Mouse (Mus musculus): ENCODE results near the gene Tpst1.
A peak's percentile ranks its signal among the peaks of the same experiment; 100 is the strongest.

The Tpst1 gene

DNA sequence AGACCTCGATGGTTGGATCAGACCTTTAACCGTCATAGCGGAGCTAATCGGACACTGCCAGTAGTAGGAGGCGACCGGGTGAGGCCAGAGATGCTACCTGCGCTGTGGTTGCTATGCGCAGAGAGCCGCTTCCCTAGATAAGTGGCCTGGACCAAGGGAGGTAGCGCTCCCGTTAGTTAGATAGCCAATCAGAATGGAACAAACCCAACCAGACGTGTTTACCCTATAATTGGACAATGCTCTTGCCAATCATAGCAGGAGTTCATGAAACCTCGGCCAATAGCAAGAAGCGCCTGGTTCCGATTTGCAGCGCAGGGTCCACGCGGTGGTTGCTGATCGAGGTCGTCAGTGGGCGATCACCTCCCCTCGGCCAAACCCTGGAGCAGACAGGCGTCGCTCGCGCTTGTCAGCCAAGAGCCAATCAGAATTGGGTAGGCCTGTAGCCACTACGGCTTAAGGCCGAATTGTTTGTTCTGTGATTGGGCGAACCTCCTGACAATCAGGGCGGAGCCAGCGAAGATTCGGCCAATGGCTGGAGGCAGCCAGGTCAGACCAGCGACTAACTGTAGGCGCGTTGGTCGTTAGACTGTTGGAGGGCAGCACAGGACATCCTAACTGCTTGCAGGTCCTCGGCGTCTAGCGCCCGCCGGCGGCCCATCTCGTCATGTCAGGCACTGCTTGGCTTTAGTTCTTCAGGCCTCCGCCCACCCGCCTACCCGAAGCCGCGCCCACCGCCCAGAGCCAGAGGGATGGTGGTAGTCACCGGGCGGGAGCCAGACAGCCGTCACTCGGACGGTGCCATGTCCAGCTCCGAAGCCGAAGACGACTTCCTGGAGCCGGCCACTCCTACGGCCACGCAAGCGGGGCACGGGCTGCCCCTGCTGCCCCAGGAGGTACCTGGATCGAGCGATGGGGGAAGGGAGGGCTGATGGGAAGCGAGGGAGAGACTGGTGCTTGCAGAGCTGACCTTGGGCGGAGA lies 71.5 kb downstream of the Tpst1 start, which contains the start of gene Kctd7:
Gene Kctd7 (plus strand): TSS at position 528 of the 979 bp plus-strand sequence.
- DNase-seq (ENCODE audit: low spot score), result peak; percentile 99

- DNase-seq (ENCODE audit: low spot score), result no peak
These were observed 72.8 kb downstream of the Tpst1 start for GRCm38 (mm10) chr5:130145961-130146360.

DNA sequence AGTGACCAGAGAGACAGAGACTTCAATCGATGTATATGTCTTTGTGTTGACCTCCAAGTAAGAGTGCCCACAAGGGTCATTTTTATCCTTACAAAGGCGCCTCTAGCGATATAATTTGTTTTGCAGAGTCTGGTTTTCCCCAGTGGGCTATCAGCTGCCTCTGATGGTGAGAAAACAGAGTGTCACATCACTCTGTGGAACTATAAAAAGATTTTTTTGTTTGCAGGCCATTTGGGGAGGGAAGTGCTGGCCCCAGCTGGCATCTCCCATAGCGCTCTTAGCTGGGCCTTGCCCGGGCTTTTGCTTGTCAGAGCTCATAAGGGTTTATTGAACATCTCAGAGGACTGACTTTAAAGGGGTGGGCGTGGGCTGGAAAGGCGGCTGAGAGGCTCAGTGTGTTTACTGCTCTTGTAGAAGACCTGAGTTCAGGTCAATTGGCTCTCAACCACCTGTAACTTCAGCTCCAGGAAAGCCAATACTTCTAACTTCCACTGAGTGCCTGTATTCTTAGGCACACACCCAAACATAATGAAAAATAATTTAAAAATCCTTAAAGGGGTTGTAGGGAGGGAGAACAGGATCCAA lies 76.7 kb downstream of the Tpst1 start:
- DNase-seq (ENCODE audit: low spot score), result peak; percentile 42

- no peak for DNase-seq (ENCODE audit: low spot score)
These were observed 81.2 kb downstream of the Tpst1 start for GRCm38 (mm10) chr5:130154286-130154685.

DNA sequence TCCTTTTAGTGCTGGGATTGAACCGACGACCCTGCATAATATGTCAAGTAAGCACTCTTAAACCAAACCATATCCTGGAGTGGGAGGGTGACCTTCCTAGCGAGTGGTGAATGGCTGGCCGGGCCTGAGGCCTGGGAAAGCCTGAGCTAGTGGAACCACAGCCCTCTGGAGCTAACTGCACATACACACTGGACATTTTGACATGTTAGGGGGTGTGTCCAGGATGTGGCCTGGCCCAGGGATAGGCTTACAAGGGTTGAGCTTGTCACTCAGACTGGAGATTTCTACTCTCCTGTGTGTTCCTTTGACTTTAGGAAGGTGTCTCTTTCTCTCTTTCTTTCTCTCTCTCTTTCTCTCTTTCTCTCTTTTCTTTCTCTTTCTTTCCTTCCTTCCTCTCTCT lies 85.4 kb downstream of the Tpst1 start:
- no peak for DNase-seq (ENCODE audit: low spot score)

DNA sequence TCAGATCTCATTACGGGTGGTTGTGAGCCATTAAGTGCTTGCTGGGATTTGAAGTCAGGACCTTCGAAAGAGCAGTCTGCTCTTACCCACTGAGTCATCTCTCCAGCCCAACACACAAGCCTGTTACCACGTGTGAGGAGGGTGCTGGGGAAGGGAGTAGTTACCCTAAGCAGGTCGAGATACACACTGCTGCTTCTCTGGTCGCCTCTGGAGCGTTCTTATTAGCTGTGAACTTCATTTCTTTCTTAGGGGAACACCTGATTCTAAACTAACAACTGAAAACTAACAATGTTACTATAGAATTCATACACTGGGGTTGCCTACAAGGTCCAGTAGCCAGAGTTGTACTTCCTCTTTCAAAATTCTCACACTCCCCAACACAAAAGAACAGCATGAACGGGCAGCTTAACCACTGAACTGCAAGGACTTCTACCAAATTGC lies 86.7 kb downstream of the Tpst1 start:
- no peak for DNase-seq (ENCODE audit: low spot score)

DNA sequence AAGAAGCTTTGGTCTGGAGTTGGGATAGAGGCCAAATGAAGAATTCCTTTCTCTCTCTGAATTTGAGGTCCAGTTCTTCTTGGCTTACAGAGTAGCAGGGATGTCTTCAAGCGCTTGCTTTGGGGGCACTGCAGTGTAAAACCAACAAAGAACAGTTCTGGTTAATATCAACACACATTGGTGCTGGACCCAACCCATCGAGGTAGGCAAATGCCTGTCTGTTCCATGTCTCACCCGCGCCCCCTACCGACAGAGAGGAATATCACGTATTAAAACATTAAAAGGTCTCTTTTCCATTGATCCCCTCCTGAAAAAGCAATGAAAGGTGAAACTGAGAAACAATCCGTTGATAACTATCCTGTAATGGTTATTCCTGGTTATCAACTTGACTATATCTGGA lies 90.5 kb downstream of the Tpst1 start:
- DNase-seq (ENCODE audit: low spot score), result peak; percentile 81

- DNase-seq (ENCODE audit: low spot score), result no peak
These were observed 92.1 kb downstream of the Tpst1 start for GRCm38 (mm10) chr5:130165213-130165612.

- no peak for DNase-seq (ENCODE audit: low spot score)
These were observed 96.0 kb downstream of the Tpst1 start for GRCm38 (mm10) chr5:130169109-130169508.

DNA sequence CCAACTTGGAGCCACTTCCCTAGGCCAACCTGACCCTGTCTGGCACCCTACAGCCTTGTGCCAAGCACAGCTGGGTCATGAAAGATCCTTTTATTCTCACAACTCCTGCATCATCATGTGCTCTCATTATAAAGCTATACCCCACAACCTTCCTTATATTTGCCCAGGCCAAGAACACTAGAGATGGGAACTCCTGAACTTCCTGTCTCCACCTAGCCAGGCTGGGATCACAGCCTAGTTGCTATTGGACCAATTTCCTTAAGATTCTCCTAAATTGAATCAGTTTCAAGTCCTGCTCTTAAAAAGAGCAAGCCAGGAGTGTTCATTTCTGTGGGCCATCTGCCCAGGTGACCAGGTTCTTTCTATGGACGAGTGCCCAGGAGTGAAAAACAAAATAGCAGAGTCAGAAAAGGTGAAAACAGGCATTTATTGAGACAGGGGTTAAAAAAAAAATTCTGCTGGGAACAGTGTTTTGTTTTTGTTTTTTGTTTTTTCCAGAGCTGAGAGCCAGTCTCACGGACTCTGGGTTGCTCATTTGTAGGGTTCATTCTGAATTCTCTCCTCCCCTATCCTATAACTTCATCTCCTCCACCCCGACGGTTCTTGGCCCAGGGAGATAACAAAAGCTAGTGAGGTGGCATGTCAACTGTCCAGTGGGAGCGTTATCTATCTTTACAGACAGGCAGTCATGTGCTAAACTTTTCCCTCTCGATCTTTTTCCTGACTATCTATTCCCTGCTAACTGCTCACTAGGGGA lies 97.7 kb downstream of the Tpst1 start:
- DNase-seq (ENCODE audit: low spot score), result no peak

DNA sequence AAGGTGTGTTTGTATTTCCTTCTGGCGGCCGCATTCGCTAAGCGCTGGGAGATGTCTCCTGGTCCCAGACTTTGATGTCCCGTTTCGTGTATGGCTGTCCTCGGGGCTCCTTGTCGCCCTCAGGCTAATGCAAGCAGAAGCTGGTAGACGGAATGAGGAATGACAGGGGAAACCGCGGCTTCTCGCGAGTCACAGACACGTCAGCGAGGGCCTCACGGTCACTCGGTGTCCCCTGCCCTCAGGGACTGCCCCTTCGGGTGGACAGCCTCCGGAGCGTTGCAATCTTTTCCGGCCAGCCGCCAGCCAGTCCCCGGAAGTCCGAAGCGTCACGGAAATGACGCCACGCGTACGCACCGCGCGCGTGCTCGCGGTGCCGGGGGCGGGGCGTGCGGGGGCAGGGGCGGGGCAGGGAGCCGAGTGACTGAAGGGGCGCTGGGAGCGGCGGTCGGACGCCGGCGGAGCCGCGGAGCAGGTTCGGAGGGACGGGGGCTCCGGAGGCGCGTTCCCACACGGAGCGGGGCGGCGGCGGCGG lies 98.4 kb downstream of the Tpst1 start, which contains the start of gene Rabgef1:
Gene Rabgef1 (plus strand): TSS at position 376 of the 532 bp plus-strand sequence.
- DNase-seq (ENCODE audit: low spot score), result peak; percentile 96

- peak; percentile 64 for DNase-seq (ENCODE audit: low spot score)
These were observed 99.0 kb downstream of the Tpst1 start for GRCm38 (mm10) chr5:130171956-130172601.

GRCm38 (mm10) chr5:130173012-130173411 lies 99.9 kb downstream of the Tpst1 start:
- no peak for DNase-seq (ENCODE audit: low spot score)

- DNase-seq (ENCODE audit: low spot score), result peak; percentile 50
These were observed 104.7 kb downstream of the Tpst1 start for GRCm38 (mm10) chr5:130177871-130178270.

DNA sequence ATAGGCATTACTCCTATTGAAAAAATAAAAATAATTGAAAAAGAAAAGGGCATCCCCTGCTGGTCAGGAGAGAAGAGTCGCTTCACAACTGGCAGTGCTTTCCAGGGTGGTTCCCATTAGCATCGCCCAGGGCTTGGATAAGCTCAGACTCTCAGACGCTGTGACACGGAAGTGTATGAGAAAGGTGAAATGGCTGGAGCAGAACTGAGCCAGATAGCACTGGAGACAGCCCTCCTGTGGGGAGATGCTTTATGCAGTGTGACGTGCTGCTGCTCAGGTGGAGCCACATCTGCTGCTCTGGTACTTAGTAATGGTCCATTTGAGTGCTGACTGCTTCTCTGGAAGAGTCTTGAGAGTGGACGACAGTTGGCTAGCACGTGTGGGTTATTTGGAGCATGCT lies 107.2 kb downstream of the Tpst1 start:
- DNase-seq (ENCODE audit: low spot score), result no peak

- DNase-seq (ENCODE audit: low spot score), result no peak
These were observed 108.8 kb downstream of the Tpst1 start for GRCm38 (mm10) chr5:130181740-130182540.

- no peak for DNase-seq (ENCODE audit: low spot score)
These were observed 109.4 kb downstream of the Tpst1 start for GRCm38 (mm10) chr5:130182541-130182821.

- no peak for DNase-seq (ENCODE audit: low spot score)
These were observed 111.2 kb downstream of the Tpst1 start for GRCm38 (mm10) chr5:130184193-130184856.

- no peak for DNase-seq (ENCODE audit: low spot score)
These were observed 112.2 kb downstream of the Tpst1 start for GRCm38 (mm10) chr5:130185312-130185711.

All from lung, postnatal 25 days (tissue).